ENCODE assay signal across 8 mouse cellular contexts in genomic region chr1:191223930-191224301, GRCm38 (mm10). TPM values are rescaled to one million over a fixed set of nuclear protein-coding genes. Genes with fewer than 3 reads are reported as not detected.
DNase-seq lines count a peak whose midpoint lies in the region; ATAC-seq and TF ChIP-seq lines count a peak whose summit lies in the region.

No protein-coding gene starts in this region.

- H3K9ac ChIP-seq in limb, embryonic 13.5 days: peak overlapping the region; percentile 84

- H3K79me2 ChIP-seq in C2C12 (ENCODE audit: control insufficient read depth, insufficient read depth): peaks cover 27% of the 10 kb centered on the region

- H3K4me1 ChIP-seq in limb, embryonic 13.5 days: peaks cover 13% of the 10 kb centered on the region
- H3K4me1 ChIP-seq in olfactory bulb, adult 2 months (ENCODE audit: control insufficient read depth, insufficient read depth, low read length): peaks cover 11% of the 10 kb centered on the region

- H3K79me3 ChIP-seq in C2C12 (ENCODE audit: low read depth): peaks cover 4% of the 10 kb centered on the region

- H3K4me2 ChIP-seq in limb, embryonic 13.5 days (replicated peaks): peak overlapping the region; percentile 84

- ATAC-seq in frontal cortex, adult (ENCODE audit: low TSS enrichment): peak; percentile 72
- ATAC-seq in erythroid progenitor cell, adult 5-6 weeks (replicated peaks; ENCODE audit: low FRiP score, poor library complexity, severe bottlenecking): peak; percentile 51
- peak; percentile 77 for ATAC-seq in limb, embryonic 13.5 days (ENCODE audit: low FRiP score, low read depth)

- no peak overlapping the region for H3K27ac ChIP-seq in limb, embryonic 13.5 days
- peak overlapping the region; percentile 72 for H3K27ac ChIP-seq in olfactory bulb, adult 2 months (ENCODE audit: insufficient read depth, low read depth, low read length)

- no peak overlapping the region for H3ac ChIP-seq in C2C12 (ENCODE audit: control insufficient read depth, insufficient read length, low read depth)

- H3K4me3 ChIP-seq in C2C12 (ENCODE audit: insufficient read depth, poor library complexity, severe bottlenecking): peak overlapping the region; percentile 98
- peak overlapping the region; percentile 80 for H3K4me3 ChIP-seq in limb, embryonic 13.5 days
- H3K4me3 ChIP-seq in olfactory bulb, adult 2 months (ENCODE audit: insufficient read depth, low read depth, low read length): peak overlapping the region; percentile 72

- H3K9me3 ChIP-seq in limb, embryonic 13.5 days: no peaks in the 10 kb centered on the region

- no peaks in the 10 kb centered on the region for H3K27me3 ChIP-seq in C2C12 (ENCODE audit: control insufficient read depth, insufficient read depth, insufficient read length)
- H3K27me3 ChIP-seq in limb, embryonic 13.5 days: no peaks in the 10 kb centered on the region

- no peak for TF ChIP-seq CTCF in C2C12 (IDR thresholded peaks at IDR 0.05; ENCODE audit: control insufficient read depth, insufficient read depth, insufficient read length)
- TF ChIP-seq CTCF in olfactory bulb, adult 2 months (IDR thresholded peaks at IDR 0.05; ENCODE audit: insufficient read depth, low read depth, low read length): no peak

- H3K36me3 ChIP-seq in C2C12 (ENCODE audit: control insufficient read depth, insufficient read depth): no peaks in the 10 kb centered on the region
- H3K36me3 ChIP-seq in limb, embryonic 13.5 days: no peaks in the 10 kb centered on the region

- 53% methylated on average over 10 of the region's 10 CpGs for WGBS in limb, embryonic 13.5 days
- WGBS in olfactory bulb, adult 2 months: 44% methylated on average over 10 of the region's 10 CpGs

- DNase-seq in frontal cortex, postnatal 36 days (ENCODE audit: low spot score in 2 of 2): no peak
- no peak for DNase-seq in left cerebral cortex, adult 11 months (ENCODE audit: low spot score)
- DNase-seq in ovary, postnatal 10 days (ENCODE audit: low spot score): no peak

- TF ChIP-seq POLR2A in olfactory bulb, adult 2 months (IDR thresholded peaks at IDR 0.05; ENCODE audit: insufficient read depth, low read depth, low read length): no peak

TF ChIP-seq in C2C12, 6 proteins besides CTCF, POLR2A, EP300 and RAD21:
- no peak for TF ChIP-seq USF1 (IDR thresholded peaks at IDR 0.05; ENCODE audit: low read depth)
- no peak for TF ChIP-seq FOSL1 (IDR thresholded peaks at IDR 0.05; ENCODE audit: insufficient read depth, low read length, poor library complexity, severe bottlenecking)
- no peak for TF ChIP-seq MAX (IDR thresholded peaks at IDR 0.05)
- TF ChIP-seq CEBPB (IDR thresholded peaks at IDR 0.05; ENCODE audit: low read depth): no peak
- TF ChIP-seq MYOG (IDR thresholded peaks at IDR 0.05; ENCODE audit: control insufficient read depth, extremely low read depth, insufficient read length): no peak
- TF ChIP-seq MYOD1 (IDR thresholded peaks at IDR 0.05; ENCODE audit: control insufficient read depth, insufficient read length, low read depth): no peak

RNA-seq across cellular contexts. Expression of gene Atf3, which starts 6.1 kb away (rescaled TPM):
- polyA plus RNA-seq in C2C12 (2012; fragmentation: generic; extraction: Trizol): 1.4 TPM
- 3.8 and 4.3 TPM in 2 replicates for total RNA-seq in erythroid progenitor cell, adult 5-6 weeks (2015; ENCODE audit: low replicate concordance)
- total RNA-seq in erythroid progenitor cell, adult 5-6 weeks (2017; ENCODE audit: low replicate concordance): 1.2 and 16.5 TPM in 2 replicates
- polyA plus RNA-seq in limb, embryonic 13.5 days (2015; fragmentation: Nextera tagmentation; extraction: Ambion mirVana): 4.2 and 4.3 TPM in 2 replicates
- not detected in 2 replicates for polyA plus RNA-seq in olfactory bulb, adult 2 months (2012; ENCODE audit: insufficient read depth, insufficient read length, low replicate concordance, missing spikeins)

RNA-seq across cellular contexts. Expression of gene Fam71a, which starts 59.3 kb away (rescaled TPM):
- not detected for polyA plus RNA-seq in C2C12 (2012; fragmentation: generic; extraction: Trizol)
- not detected in 2 replicates for total RNA-seq in erythroid progenitor cell, adult 5-6 weeks (2015; ENCODE audit: low replicate concordance)
- not detected in 2 replicates for total RNA-seq in erythroid progenitor cell, adult 5-6 weeks (2017; ENCODE audit: low replicate concordance)
- not detected in 2 replicates for polyA plus RNA-seq in limb, embryonic 13.5 days (2015; fragmentation: Nextera tagmentation; extraction: Ambion mirVana)
- not detected in 2 replicates for polyA plus RNA-seq in olfactory bulb, adult 2 months (2012; ENCODE audit: insufficient read depth, insufficient read length, low replicate concordance, missing spikeins)
